Mouse (Mus musculus) liver, adult 2 months (tissue): ENCODE measurements around the gene Tmem82. TPM values are rescaled to one million over a fixed set of nuclear protein-coding genes. Genes with fewer than 3 reads are reported as not detected.

Source experiments
- DNase-seq: peaks from one replicate; pipeline ENCODE4 v3.0.0-alpha.2; 2011; ENCODE audit warnings: low read depth, low spot score; ENCODE audit errors: extremely low read depth
- H3K27ac ChIP-seq: fragments of 200-500 bp; replicated peaks from 2 replicates; pipeline ENCODE4 v1.5.1; 2012; ENCODE audit warnings: low read depth, mild to moderate bottlenecking, control low read depth, inconsistent platforms, low read length; ENCODE audit not compliant: insufficient read depth
- H3K27me3 ChIP-seq: fragments of 200-500 bp; 2 replicates; pipeline ENCODE4 v1.6.1; 2012; ENCODE audit warnings: mild to moderate bottlenecking, moderate library complexity, low read length, inconsistent platforms; ENCODE audit not compliant: control insufficient read depth, insufficient read depth
- H3K36me3 ChIP-seq: fragments of 200-500 bp; 2 replicates; pipeline ENCODE4 v1.6.1; 2012; ENCODE audit warnings: low read length, inconsistent platforms; ENCODE audit not compliant: control insufficient read depth, insufficient read depth
- H3K4me1 ChIP-seq: fragments of 200-500 bp; 2 replicates; pipeline ENCODE4 v1.6.1; 2011; ENCODE audit warnings: low read length; ENCODE audit not compliant: control insufficient read depth, insufficient read depth
- H3K4me3 ChIP-seq: fragments of 200-500 bp; 2 replicates; pipeline ENCODE4 v1.5.1; 2011; ENCODE audit warnings: low read depth, mild to moderate bottlenecking, control low read depth, low read length, moderate library complexity; ENCODE audit not compliant: insufficient read depth
- H3K79me2 ChIP-seq: fragments of 200-500 bp; 2 replicates; pipeline ENCODE4 v1.6.1; 2012; ENCODE audit warnings: inconsistent platforms, mild to moderate bottlenecking, low read length, moderate library complexity; ENCODE audit not compliant: control insufficient read depth, insufficient read depth
- H3K9ac ChIP-seq: fragments of 200-500 bp; 2 replicates; pipeline ENCODE4 v1.6.1; 2012; ENCODE audit warnings: low read depth, mild to moderate bottlenecking, control low read depth, inconsistent platforms, low read length
- CTCF ChIP-seq: fragments of 200-500 bp; IDR thresholded peaks from 2 replicates; pipeline ENCODE4 v1.5.1; 2011; ENCODE audit warnings: low read depth, low read length, control low read depth
- POLR2A ChIP-seq: fragments of 200-500 bp; IDR thresholded peaks from 2 replicates; pipeline ENCODE4 v1.6.1; 2011; ENCODE audit warnings: low read length, control low read depth; ENCODE audit not compliant: insufficient read depth; ENCODE audit errors: extremely low read depth
- whole genome bisulfite sequencing: fragments of 180-500 bp; shearing (Covaris S2); methylation state at CpG from one replicate; pipeline ENCODE4 v1.1.7; 2018; 5-methylcytosine and 5-hydroxymethylcytosine counted together
- polyA plus RNA-seq: library from polyadenylated mRNA; depleted of rRNA; stranded (reverse); fragments of >200 nt; gene quantifications from 2 replicates; pipeline ENCODE4 v1.2.3, GENCODE M21; 2012
- total RNA-seq: library from RNA; depleted of rRNA; stranded (reverse); fragments of >200 nt; gene quantifications from 2 replicates; pipeline ENCODE4 v1.2.3, GENCODE M21; 2014

Tmem82 gene
- total and polyA plus RNA-seq, 2 experiments: 9.3 to 34.7 TPM

DNA sequence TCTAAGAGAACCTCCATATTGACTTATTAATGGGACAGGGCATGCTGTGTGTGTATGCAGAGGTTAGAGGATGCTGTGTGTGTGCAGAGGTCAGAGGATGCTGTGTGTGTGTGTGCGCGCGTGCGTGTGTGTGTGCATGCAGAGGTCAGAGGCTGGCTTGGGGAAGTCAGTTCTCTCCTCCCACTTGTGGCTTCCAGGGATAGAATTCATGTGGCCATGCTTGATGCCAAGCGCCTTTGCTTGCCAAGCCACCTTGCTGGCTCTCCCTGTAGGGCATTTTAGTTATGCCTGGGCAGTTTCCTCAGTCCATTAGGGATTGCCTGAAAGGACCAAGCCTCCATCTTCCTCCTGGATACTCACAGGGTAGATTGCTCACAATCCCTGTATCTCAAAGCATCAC is 18.3 kb upstream of the Tmem82 start:
- Histone ChIP-seq H3K79me2 (no peaks in the 10 kb centered on the region), H3K9ac (no peak overlapping the region), H3K4me3 (no peak overlapping the region), H3K4me1 (no peaks in the 10 kb centered on the region), H3K36me3 (peaks cover 4% of the 10 kb centered on the region; the same call in 1 of the 2 replicates), H3K27ac (no peak overlapping the region), H3K27me3 (no peaks in the 10 kb centered on the region)
- DNase-seq: peak; percentile 44
- TF ChIP-seq POLR2A (no peak), CTCF (no peak)
- 83% methylated on average over 5 of the region's 5 CpGs for WGBS

DNA sequence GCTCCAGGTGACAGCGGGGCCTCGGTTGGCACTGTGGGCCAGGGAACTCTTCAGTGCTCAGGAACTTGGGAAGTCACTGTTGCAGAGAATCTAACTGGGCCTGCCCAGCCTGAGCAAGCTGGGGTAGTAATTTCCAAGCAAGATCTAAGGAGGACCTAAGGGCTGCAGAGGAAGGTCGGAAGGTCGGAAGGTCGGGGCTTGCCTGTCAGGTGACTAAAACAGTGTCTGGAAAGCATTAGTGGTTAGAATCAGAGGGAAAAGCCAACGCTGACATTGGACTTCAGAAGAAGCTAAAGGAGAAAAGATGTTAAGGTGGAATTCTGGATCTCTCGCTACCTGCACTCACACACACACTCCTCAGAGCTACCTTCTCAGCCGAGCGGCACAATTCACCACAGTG is 17.6 kb upstream of the Tmem82 start:
- Histone ChIP-seq H3K27me3 (no peaks in the 10 kb centered on the region), H3K36me3 (peaks cover 4% of the 10 kb centered on the region; the same call in 1 of the 2 replicates), H3K27ac (no peak overlapping the region), H3K4me1 (no peaks in the 10 kb centered on the region), H3K79me2 (no peaks in the 10 kb centered on the region), H3K4me3 (no peak overlapping the region), H3K9ac (no peak overlapping the region)
- no peak for TF ChIP-seq POLR2A
- no peak for TF ChIP-seq CTCF
- WGBS: 93% methylated on average over 9 of the region's 9 CpGs
- DNase-seq: no peak

DNA sequence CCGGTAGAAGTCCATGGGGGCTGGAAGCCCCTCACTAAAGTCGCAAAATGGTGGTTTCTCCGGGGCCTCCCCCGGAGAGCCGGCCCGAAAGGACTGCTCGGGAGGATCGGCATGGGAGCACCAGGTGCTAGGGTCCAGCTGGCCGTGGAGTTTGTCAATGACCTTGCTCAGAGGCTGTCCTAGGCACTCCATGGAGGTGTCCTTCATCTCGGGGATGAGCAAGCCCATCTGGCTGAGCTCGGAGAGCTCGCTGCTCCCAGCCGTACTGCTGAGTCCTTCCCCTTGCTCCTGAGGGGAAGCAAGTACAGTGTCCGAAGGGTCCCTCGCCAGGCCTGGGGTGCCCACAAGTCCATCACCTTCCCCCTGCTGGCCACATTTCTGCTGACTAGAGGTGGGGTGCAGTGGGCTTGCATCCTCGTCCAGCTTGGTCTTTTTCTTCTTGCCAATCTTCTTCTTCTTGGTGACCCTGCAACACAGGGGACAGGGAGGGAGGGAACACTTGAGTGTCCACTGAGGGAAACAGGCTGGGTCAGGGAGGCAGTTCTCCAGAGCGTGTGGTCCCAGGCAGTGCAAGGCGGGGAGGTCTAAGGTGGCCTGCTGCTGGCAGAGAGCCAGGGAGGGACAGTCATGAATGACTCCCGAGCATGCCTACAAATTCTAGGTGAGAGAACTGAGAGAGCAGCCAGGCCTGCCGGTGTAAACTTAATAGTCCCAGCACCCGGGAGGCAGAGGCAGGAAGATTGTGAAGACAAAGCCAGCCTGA is 13.9 kb upstream of the Tmem82 start:
- no peak overlapping the region for H3K27ac ChIP-seq
- no peaks in the 10 kb centered on the region for H3K4me1 ChIP-seq
- DNase-seq: no peak
- H3K27me3 ChIP-seq: no peaks in the 10 kb centered on the region
- TF ChIP-seq POLR2A: no peak
- no peak for TF ChIP-seq CTCF
- WGBS: 94% methylated on average over 21 of the region's 21 CpGs
- H3K79me2 ChIP-seq: no peaks in the 10 kb centered on the region
- no peaks in the 10 kb centered on the region; the same call in 1 of the 2 replicates for H3K36me3 ChIP-seq
- no peak overlapping the region for H3K9ac ChIP-seq
- H3K4me3 ChIP-seq: no peak overlapping the region

DNA sequence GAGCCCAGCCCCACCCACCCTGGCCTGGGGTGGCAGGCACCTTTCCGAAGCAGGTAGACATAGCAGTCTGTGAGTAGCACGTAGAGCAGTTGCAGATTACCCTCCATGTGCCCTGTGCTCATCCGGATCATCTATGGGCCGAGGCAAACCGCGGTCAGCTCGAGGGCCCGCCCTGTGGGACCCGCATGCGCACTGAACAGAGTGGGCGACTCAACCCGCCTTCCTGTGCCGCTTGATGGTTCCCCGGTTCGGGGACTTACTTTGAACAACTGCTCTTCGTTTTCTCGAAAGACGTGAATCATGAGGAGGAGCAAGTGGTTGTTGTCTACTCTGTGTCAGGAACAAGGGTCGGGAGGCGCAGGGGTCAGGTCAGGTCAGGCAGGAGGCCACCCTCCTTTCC is 12.8 kb upstream of the Tmem82 start:
- no peaks in the 10 kb centered on the region for H3K4me1 ChIP-seq
- no peak overlapping the region for H3K4me3 ChIP-seq
- 95% methylated on average over 20 of the region's 20 CpGs for whole genome bisulfite sequencing
- no peak overlapping the region for H3K27ac ChIP-seq
- H3K27me3 ChIP-seq: no peaks in the 10 kb centered on the region
- TF ChIP-seq POLR2A (no peak), CTCF (no peak)
- H3K36me3 ChIP-seq: no peaks in the 10 kb centered on the region; the same call in 1 of the 2 replicates
- no peak overlapping the region for H3K9ac ChIP-seq
- no peaks in the 10 kb centered on the region for H3K79me2 ChIP-seq
- no peak for DNase-seq

DNA sequence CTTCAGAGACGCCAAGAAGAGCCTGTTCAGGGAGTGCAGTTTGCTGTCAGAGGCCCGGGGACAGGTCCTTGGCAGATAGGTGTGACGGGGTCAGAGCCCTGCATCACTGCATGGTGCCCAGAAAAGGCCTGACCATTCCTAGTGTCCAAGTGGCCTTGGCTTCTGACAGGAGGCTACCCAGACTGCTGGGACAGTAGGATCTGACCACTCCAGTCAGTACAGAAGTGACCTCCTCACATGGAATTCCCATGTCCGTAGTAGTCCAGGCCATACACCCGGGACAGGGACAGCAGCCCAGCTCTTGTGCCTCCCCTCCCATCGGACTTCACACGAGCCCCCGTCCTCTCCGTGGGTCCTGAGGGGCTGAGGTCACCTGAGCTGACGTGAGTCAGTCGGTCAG is 11.6 kb upstream of the Tmem82 start:
- H3K36me3 ChIP-seq: no peaks in the 10 kb centered on the region; the same call in 1 of the 2 replicates

DNA sequence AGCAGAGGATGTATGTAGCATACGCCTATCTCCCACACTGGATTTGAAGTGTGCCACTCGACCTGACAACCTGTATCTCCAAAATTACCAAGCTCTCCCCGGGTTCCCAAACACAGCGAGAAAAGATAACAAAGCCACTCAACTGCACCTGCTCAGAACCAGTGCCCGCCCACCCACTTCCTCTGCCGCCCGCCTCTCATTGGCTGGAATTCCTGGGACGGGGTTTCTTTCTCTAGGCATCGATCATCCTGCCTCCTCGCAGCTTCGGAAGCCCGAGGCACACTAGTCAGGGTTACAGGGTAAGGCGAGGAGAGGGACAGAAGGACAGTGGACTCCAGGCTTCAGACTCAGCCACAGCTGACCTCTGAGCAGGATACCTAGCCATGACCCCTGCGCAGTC is 10.2 kb upstream of the Tmem82 start:
- TF ChIP-seq POLR2A (no peak), CTCF (no peak)
- whole genome bisulfite sequencing: 89% methylated on average over 14 of the region's 14 CpGs
- Histone ChIP-seq H3K79me2 (peaks cover 4% of the 10 kb centered on the region; the same call in 1 of the 2 replicates), H3K4me3 (no peak overlapping the region), H3K9ac (no peak overlapping the region), H3K4me1 (peaks cover 7% of the 10 kb centered on the region), H3K27ac (no peak overlapping the region), H3K27me3 (no peaks in the 10 kb centered on the region), H3K36me3 (no peaks in the 10 kb centered on the region; the same call in 1 of the 2 replicates)
- DNase-seq: no peak

More for the DNA sequence above, 11.6 kb upstream of the Tmem82 start:
- H3K79me2 ChIP-seq: no peaks in the 10 kb centered on the region; the same call in 1 of the 2 replicates
- H3K4me1 ChIP-seq: peaks cover 2% of the 10 kb centered on the region; the same call in 1 of the 2 replicates
- TF ChIP-seq POLR2A (no peak), CTCF (no peak)
- WGBS: 95% methylated on average over 11 of the region's 11 CpGs
- no peak overlapping the region for H3K27ac ChIP-seq
- H3K4me3 ChIP-seq: no peak overlapping the region
- DNase-seq: no peak
- no peak overlapping the region for H3K9ac ChIP-seq
- no peaks in the 10 kb centered on the region for H3K27me3 ChIP-seq
